Mouse (Mus musculus) kidney, postnatal 4 days (tissue): ENCODE measurements around the gene Mrpl2.

Experiments used
- DNase-seq, 2 experiments: peaks; one replicate each; pipeline ENCODE4 v3.0.0; 2021; ENCODE audit warnings: mixed read lengths in 2 of 2

Gene Mrpl2

DNA sequence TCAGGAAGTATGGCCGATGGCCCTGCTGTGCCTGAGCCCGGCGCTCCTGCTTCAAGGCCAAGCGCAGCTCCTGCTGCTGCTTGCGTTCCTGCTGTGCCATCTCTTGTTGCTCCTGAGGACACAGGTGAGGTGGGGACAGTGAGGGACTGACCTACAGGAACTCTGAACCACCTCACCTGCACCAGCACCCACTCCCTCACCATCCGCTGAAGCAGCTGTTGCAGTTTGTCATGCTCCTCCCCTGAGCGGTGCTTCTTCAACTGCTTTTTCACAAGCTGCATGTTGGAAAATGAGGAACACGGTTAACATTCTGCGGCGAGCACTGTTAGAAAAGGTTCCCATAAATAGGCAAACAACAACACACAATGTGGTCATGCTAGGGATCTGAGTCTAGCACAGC is 23.9 kb downstream of the Mrpl2 start:
- DNase-seq = no peak

- DNase-seq = peak; percentile 92 to 95
Measured at GRCm38 (mm10) chr17:46673850-46674529, 28.0 kb downstream of the Mrpl2 start, which contains the start of gene Rrp36. Gene Rrp36 (minus strand): TSS chr17:46674352.

DNA sequence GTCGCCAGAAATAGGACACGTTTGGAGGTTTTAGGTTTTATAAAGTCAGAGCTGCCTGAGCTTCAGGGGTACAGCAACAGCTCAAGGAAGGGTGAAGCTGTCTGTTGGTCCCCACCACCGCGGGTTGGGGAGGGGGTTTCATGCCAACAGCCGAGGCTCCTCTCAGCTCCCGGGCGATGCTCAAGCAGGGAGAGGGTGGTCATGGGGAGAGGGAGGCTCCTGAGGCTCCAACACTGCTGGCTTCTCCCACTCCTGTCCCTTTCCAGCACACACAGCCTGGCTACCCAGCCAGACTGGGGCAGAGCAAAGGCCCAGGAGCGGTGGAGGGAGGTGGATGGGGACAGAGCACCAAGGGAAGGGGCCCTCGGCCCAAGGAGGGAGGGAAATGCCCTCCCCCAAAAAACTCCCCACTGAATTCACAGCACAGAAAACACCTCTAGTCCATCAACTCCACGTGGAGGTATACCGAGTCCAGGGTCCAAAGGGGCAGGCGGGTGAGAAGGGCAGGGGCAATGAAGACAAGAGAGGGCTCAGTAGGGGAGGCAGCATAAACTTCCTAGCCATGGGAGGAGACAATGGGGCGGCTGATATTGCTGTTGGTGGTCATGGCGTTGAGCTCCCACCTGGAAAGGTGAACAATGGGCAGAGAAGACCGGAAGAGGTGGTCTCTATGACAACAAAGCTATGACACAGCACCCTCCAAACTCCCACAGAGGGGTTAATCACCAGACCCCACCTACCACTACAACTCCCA is 28.7 kb downstream of the Mrpl2 start:
- DNase-seq = no peak

DNA sequence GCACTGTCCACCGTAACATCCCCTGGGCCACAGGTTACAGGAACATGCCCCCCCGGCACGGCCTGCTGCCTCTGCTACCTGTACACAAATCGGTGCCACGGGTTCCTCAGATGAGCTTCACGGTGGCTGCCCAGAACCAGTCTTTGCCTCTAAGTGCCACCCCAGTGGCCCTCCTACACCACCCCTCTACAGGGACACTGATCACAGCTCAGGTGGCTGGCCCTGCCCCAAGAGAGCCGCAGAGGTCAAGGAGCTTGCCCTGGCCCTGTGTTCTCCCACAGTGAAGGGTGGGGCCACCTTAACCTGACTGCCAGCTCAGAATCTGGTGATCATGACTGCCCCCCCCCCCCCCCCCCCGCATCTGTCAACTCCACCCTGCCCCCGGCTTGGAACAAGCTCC is 32.4 kb downstream of the Mrpl2 start, which contains the start of gene Mea1:
Gene Mea1, plus strand, starts transcription at position 378 of the 400 bp plus-strand sequence.
- no peak for DNase-seq

GRCm38 (mm10) chr17:46678911-46679310 is 32.9 kb downstream of the Mrpl2 start:
- no peak for DNase-seq

- DNase-seq = peak; percentile 75 to 81
Measured at GRCm38 (mm10) chr17:46679843-46680759, 34.1 kb downstream of the Mrpl2 start.

DNA sequence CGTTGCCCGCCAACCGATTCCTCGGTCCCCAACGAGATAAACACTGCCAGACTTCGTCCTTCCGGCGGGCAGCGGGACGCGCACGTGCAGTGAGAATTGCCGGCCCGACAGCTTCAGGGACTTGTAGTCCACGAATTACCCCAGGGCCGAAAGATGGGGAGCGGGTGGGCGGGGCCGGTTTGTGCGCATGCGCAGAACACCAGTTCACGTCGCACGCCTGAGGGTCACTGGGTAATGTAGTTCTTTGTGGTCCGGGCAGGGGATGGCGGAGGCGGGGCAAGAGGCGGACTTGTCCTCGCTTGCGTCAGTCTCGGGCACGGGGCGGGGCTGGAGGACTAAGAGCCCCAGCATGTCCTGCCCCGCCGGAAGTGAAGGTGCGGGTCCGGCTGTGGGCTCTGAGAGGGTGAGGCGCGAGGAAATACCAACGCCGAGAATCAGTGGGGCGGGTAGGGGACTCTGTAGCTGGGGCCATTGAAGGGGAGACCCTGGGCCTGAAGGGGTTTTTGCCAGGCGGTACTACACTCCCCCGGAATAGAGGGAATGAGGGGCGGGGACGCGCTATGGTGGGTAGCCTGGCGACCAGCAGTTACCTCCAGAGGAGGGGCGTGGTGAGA is 34.8 kb downstream of the Mrpl2 start, which contains the start of gene Klhdc3:
Gene Klhdc3, minus strand, starts transcription at position 155 of the 614 bp plus-strand sequence.
- DNase-seq = peak; percentile 99 to 100

DNA sequence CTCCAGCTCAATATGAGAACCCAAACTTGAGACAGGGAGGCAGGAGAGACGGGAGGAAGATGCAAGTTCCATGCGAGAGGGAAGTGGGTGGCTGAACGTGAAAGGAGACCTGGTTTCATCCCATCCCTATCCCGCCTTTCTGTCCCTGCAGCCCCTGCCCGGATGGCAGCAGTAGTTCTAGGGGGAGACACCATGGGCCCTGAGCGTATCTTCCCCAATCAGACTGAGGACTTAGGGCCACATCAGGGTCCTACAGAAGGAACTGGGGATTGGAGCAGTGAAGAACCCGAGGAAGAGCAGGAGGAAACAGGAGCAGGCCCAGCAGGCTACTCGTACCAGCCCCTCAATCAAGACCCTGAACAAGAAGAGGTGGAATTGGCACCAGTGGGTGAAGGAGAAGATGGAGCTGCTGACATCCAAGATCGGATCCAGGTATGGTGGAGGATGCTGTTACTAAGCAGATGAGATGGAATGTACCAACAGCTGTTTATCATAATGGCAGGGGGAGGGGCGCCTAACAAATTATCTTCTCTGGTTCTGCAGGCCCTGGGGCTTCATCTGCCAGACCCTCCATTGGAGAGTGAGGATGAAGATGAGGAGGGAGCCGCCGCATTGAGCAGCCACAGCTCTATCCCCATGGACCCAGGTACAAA is 35.6 kb downstream of the Mrpl2 start:
- DNase-seq = no peak

GRCm38 (mm10) chr17:46682654-46683389 is 36.8 kb downstream of the Mrpl2 start:
- no peak for DNase-seq

GRCm38 (mm10) chr17:46685913-46686312 is 39.9 kb downstream of the Mrpl2 start:
- DNase-seq = no peak

- no peak for DNase-seq
Measured at GRCm38 (mm10) chr17:46690665-46691064, 44.6 kb downstream of the Mrpl2 start.

GRCm38 (mm10) chr17:46691390-46691789 is 45.4 kb downstream of the Mrpl2 start:
- no peak for DNase-seq

DNA sequence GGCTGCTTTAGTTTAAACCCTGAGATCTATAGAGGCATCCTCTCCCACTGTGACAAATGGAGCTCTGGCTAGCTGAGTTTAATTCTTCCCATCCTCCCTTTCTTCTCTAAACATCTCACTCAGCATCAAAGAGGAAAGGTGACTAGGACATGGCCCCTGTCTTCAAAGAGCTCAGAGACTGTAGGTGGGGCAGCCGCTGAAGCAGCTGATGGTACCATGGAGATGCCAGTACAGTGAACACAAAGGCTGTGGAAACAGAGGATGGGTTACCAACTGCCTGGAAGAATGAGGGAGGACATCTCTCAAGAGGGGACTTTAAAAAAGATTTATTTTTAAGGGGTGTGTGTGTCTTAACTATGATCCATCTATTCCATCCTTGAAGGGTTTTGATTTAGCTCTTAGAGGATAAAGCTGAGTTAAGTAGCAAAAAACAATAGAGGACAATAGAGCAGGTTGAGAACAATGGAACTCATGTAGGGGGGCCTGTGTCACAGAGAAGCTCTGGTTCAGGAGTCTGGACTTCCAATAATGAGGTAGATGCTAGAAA is 48.6 kb downstream of the Mrpl2 start:
- no peak for DNase-seq

DNA sequence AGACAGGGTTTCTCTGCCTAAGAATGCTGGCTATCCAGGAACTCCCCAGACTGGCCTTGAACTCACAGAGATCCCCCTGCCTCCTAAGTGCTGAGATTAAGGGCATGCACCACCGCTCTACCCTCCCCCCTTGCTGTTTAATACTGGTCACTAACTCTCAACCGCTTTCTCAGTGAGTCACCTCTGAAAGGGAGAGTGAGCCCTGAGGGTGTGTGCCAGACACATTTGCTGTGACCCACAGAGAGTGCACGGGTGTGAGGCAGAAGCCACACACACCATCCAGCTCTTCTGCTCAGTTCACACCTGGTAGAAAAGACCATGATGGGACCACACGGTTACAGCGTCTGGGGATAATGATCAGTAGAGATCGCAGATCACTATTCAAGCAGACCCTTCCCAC is 52.5 kb downstream of the Mrpl2 start:
- no peak for DNase-seq

DNA sequence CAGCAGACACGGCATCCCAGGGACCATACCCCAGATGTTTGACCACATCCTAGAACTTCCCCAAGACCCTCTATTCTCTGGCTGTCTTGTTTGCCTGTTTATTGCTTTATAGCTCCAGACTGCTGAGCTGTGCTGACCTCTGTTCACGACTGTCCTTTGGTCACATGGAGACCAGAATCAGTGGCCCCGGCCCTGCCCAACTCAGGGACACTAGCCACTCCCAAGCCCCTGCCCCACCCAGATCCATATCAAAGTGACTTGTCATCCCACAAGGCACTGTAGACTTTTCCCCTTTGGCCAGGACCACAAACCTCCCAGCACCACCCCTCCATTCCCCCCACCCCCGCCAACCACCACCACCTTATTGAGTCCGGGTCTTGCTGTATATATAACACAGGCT is 53.2 kb downstream of the Mrpl2 start:
- DNase-seq = no peak
